Mouse (Mus musculus) liver, embryonic 11.5 days (tissue): Measurements from ENCODE around the gene Hbq1a. TPM values are rescaled to one million over a fixed set of nuclear protein-coding genes. Genes with fewer than 3 reads are reported as not detected.

Experiments
- ATAC-seq: fragments of 200-750 bp; cut with Nextera tagmentation; replicated peaks from 2 replicates; pipeline ENCODE4 v1.8.0; 2017; ENCODE audit warnings: moderate number of reproducible peaks, mild to moderate bottlenecking, moderate TSS enrichment, moderate library complexity; ENCODE audit not compliant: low FRiP score
- DNase-seq: peaks from one replicate; pipeline ENCODE4 v3.0.0-alpha.2; 2017; ENCODE audit warnings: low spot score
- H3K27ac ChIP-seq: fragments of 300-500 bp; sonication (generic); 2 replicates; pipeline ENCODE4 v1.5.1; 2014; ENCODE audit warnings: mild to moderate bottlenecking, low read depth, low read length, control low read depth
- H3K27me3 ChIP-seq: fragments of 300-500 bp; sonication (generic); replicated peaks from 2 replicates; pipeline ENCODE4 v1.6.1; 2014; ENCODE audit warnings: low read length, mixed read lengths; ENCODE audit not compliant: control insufficient read depth, insufficient read depth
- H3K36me3 ChIP-seq: fragments of 300-500 bp; sonication (generic); 2 replicates; pipeline ENCODE4 v1.6.1; 2014; ENCODE audit warnings: mild to moderate bottlenecking, low read length, moderate library complexity, mixed read lengths; ENCODE audit not compliant: control insufficient read depth, insufficient read depth
- H3K4me1 ChIP-seq: fragments of 300-500 bp; sonication (generic); replicated peaks from 2 replicates; pipeline ENCODE4 v1.6.1; 2014; ENCODE audit warnings: low read length, mixed read lengths; ENCODE audit not compliant: control insufficient read depth, insufficient read depth
- H3K4me2 ChIP-seq: fragments of 300-500 bp; sonication (generic); 2 replicates; pipeline ENCODE4 v1.6.1; 2014; ENCODE audit warnings: mild to moderate bottlenecking, control low read depth, moderate library complexity
- H3K4me3 ChIP-seq: fragments of 300-500 bp; sonication (generic); 2 replicates; pipeline ENCODE4 v1.5.1; 2014; ENCODE audit warnings: low read depth, low read length, control low read depth
- H3K9ac ChIP-seq: fragments of 300-500 bp; sonication (generic); 2 replicates; pipeline ENCODE4 v1.6.1; 2014; ENCODE audit warnings: low read depth, low read length, control low read depth
- H3K9me3 ChIP-seq: fragments of 300-500 bp; sonication (generic); 2 replicates; pipeline ENCODE4 v1.6.1; 2016; ENCODE audit warnings: low read length, inconsistent platforms, mixed read lengths; ENCODE audit not compliant: control insufficient read depth
- WGBS: fragments of 180-500 bp; shearing (Covaris S2); extraction: QIAGEN DNeasy Blood & Tissue Kit; methylation state at CpG from one replicate; pipeline ENCODE4 v1.1.7; 2014; 5-methylcytosine and 5-hydroxymethylcytosine counted together
- polyA plus RNA-seq: library from polyadenylated mRNA; unstranded; fragments of >200 nt; fragmentation: Nextera tagmentation; extraction: Ambion mirVana; gene quantifications from 2 replicates; pipeline ENCODE4 v1.2.1, GENCODE M21; 2014

Hbq1a gene
- polyA plus RNA-seq, 1 experiment from 2014 or later: 0.92 TPM

GRCm38 (mm10) chr11:32331075-32331474 lies 31.2 kb downstream of the Hbq1a start:
- Histone ChIP-seq H3K9me3 (peaks cover 3% of the 10 kb centered on the region; the same call in 1 of the 2 replicates), H3K36me3 (no peaks in the 10 kb centered on the region), H3K9ac (no peak overlapping the region), H3K27me3 (no peaks in the 10 kb centered on the region; the same call in 1 of the 2 replicates), H3K4me2 (no peak overlapping the region), H3K4me3 (no peak overlapping the region), H3K4me1 (no peaks in the 10 kb centered on the region), H3K27ac (no peak overlapping the region)
- WGBS: 54% methylated on average over 6 of the region's 6 CpGs
- DNase-seq: no peak
- ATAC-seq: no peak

DNA sequence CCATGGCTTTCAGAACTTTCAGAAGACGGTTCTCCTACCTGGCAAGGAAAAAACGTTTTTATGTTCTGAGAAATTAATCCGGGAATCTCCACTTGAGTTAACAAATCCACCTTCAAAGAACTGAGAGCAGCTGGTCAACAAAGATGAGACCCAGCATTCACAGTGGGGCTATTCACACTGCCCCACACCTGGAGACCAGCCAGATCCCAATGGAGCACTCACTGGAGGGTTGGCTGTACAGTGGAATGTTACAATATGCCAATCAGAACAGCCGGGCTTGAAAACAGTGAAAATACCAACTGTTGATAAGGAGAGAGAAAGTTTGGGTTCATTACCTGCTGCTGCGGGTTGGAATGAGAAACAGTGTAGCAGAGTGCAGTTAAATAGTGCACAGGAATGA lies 32.0 kb downstream of the Hbq1a start:
- 60% methylated on average over 5 of the region's 5 CpGs for WGBS
- Histone ChIP-seq H3K27me3 (no peaks in the 10 kb centered on the region; the same call in 1 of the 2 replicates), H3K27ac (no peak overlapping the region), H3K4me2 (no peak overlapping the region), H3K9me3 (peaks cover 3% of the 10 kb centered on the region; the same call in 1 of the 2 replicates), H3K4me3 (no peak overlapping the region), H3K36me3 (no peaks in the 10 kb centered on the region), H3K9ac (no peak overlapping the region), H3K4me1 (no peaks in the 10 kb centered on the region)
- ATAC-seq: no peak
- no peak for DNase-seq

GRCm38 (mm10) chr11:32333235-32333634 lies 33.4 kb downstream of the Hbq1a start:
- Histone ChIP-seq H3K27ac (no peak overlapping the region), H3K4me2 (no peak overlapping the region), H3K9ac (no peak overlapping the region), H3K36me3 (no peaks in the 10 kb centered on the region), H3K4me3 (no peak overlapping the region), H3K9me3 (peaks cover 3% of the 10 kb centered on the region; the same call in 1 of the 2 replicates), H3K4me1 (no peaks in the 10 kb centered on the region), H3K27me3 (no peaks in the 10 kb centered on the region)
- ATAC-seq (no peak), DNase-seq (no peak)
- WGBS: 78% methylated on average over 2 of the region's 2 CpGs

DNA sequence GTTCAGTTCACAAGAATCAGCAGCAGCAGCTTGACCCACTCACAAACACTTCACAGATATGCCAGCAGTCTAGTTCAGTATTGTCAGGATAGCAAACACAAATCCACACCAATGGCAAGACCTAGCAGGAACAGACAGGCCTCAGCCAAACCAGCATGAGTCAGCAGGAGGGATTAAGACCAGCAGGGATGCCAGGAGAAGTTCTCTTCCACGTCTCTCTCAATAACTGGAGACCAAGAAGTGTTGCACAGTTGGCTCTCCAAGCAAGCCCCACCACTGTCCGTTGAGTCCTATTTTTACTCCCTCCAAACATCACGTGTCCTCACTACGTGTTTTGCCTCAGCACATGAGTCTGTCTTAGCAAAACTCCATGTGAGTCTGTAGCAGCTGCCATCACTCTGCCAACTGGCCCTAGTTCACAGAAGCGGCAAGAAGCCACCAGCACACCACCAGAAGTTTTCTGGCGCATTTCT lies 36.6 kb downstream of the Hbq1a start:
- no peaks in the 10 kb centered on the region for H3K27me3 ChIP-seq
- no peak overlapping the region for H3K4me3 ChIP-seq
- no peak for DNase-seq
- H3K9ac ChIP-seq: no peak overlapping the region
- H3K4me2 ChIP-seq: no peak overlapping the region
- no peak overlapping the region for H3K27ac ChIP-seq
- no peaks in the 10 kb centered on the region; the same call in 1 of the 2 replicates for H3K4me1 ChIP-seq
- H3K36me3 ChIP-seq: no peaks in the 10 kb centered on the region
- no peak for ATAC-seq
- H3K9me3 ChIP-seq: peaks cover 3% of the 10 kb centered on the region; the same call in 1 of the 2 replicates
- 83% methylated on average over 6 of the region's 6 CpGs for WGBS

- no peaks in the 10 kb centered on the region for H3K27me3 ChIP-seq
- H3K36me3 ChIP-seq: no peaks in the 10 kb centered on the region
- peaks cover under 1% of the 10 kb centered on the region; the same call in 1 of the 2 replicates for H3K9me3 ChIP-seq
- 46% methylated on average over 2 of the region's 2 CpGs for whole genome bisulfite sequencing
- no peak; the same call in 1 of the 2 replicates for ATAC-seq
- H3K4me1 ChIP-seq: no peaks in the 10 kb centered on the region; the same call in none of the 2 replicates
- H3K27ac ChIP-seq: no peak overlapping the region
- H3K4me2 ChIP-seq: no peak overlapping the region
- no peak overlapping the region for H3K9ac ChIP-seq
- H3K4me3 ChIP-seq: no peak overlapping the region
- DNase-seq: no peak
These were observed 39.3 kb downstream of the Hbq1a start for GRCm38 (mm10) chr11:32339131-32339531.

DNA sequence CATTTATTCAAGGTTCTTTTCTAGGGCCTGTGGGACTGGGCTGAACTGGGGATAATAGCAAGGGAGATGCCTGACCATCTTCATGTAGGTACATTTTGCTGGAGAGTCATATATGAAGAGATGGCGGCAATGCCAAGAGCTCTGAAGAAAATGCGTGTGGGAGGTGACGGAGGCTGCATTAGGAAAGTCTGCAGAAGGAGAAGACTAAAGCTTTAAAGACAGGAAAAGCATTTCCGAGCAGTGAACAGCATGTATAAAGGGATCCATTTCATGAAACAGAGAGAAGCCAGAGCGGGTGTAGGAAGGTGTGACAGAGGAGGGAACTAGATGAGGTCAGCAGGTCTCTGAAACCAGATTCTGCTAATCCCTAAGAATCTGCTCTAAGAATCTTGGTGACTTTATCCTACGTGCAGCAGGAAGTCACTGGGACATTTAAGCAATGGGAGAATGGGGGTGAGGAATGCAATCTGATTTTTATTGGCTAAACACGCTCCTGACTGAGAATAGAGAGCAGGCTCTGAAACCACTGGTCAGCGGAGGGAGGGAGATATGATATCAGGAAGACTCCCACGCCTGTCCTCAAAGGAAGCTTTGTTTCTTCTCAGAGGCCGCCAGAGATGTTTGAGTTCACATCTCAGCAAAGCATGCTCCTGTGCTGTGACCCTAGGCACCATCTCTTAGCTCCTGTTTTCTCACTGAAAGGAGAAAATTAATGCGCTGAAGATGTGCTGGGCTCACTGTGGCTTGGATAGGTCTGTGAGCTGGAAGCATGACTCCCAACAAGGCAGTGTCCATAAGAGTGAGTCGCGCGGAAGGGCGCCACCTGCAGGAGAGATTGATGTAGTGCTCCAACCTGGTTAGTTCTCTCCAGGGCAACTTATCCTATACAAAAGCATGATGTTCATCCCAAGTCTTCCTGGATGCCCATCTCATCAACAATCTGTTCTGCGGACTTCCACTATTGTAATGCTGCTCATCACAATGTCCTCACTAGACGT lies 40.9 kb downstream of the Hbq1a start:
- no peak for ATAC-seq
- Histone ChIP-seq H3K4me2 (no peak overlapping the region), H3K27ac (no peak overlapping the region)

GRCm38 (mm10) chr11:32342770-32343191 lies 42.9 kb downstream of the Hbq1a start:
- H3K27ac ChIP-seq: no peak overlapping the region
- ATAC-seq (no peak), DNase-seq (no peak)
- peaks cover 3% of the 10 kb centered on the region for H3K4me1 ChIP-seq
- peaks cover 13% of the 10 kb centered on the region for H3K27me3 ChIP-seq
- no peaks in the 10 kb centered on the region for H3K36me3 ChIP-seq
- no peak overlapping the region for H3K4me2 ChIP-seq
- H3K9me3 ChIP-seq: no peaks in the 10 kb centered on the region
- H3K4me3 ChIP-seq: no peak overlapping the region
- H3K9ac ChIP-seq: no peak overlapping the region
- 17% methylated on average over 2 of the region's 2 CpGs for WGBS

More for the DNA sequence above, 40.9 kb downstream of the Hbq1a start:
- Histone ChIP-seq H3K36me3 (no peaks in the 10 kb centered on the region), H3K27me3 (no peaks in the 10 kb centered on the region), H3K9ac (no peak overlapping the region), H3K4me1 (no peaks in the 10 kb centered on the region; the same call in none of the 2 replicates), H3K4me3 (no peak overlapping the region), H3K9me3 (no peaks in the 10 kb centered on the region)
- DNase-seq: peak; percentile 60
- WGBS: 33% methylated on average over 17 of the region's 17 CpGs

DNA sequence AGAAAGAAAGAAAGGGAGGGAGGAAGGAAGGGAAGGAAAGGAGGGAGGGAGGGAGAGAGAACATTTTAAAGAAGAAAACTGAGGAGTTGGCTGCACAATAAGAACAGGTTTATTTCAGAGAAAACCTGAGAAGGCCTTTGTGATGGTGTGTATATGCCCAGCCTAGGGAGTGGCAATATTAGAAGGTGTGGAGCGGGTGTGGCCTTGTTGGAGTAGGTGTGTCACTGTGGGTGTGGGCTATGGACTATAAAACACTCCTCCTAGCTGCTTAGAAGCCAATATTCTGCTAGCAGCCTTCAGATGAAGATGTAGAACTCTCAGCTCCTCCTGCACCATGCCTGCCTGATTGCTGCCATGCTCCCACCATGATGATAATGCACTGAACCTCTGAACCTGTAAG lies 43.5 kb downstream of the Hbq1a start:
- DNase-seq (no peak), ATAC-seq (no peak)
- Histone ChIP-seq H3K36me3 (no peaks in the 10 kb centered on the region), H3K9ac (no peak overlapping the region), H3K27me3 (peaks cover 16% of the 10 kb centered on the region), H3K9me3 (no peaks in the 10 kb centered on the region), H3K4me1 (peaks cover 4% of the 10 kb centered on the region), H3K4me3 (no peak overlapping the region), H3K4me2 (no peak overlapping the region), H3K27ac (no peak overlapping the region)
- 85% methylated on average over 1 of the region's 1 CpGs for WGBS
